Mouse (Mus musculus): Measurements from ENCODE around the gene Olfr450. TPM values are rescaled to one million over a fixed set of nuclear protein-coding genes. Genes with fewer than 3 reads are reported as not detected.

The Olfr450 gene
- not detected for polyA plus RNA-seq (2017; shearing (Covaris generic))

DNA sequence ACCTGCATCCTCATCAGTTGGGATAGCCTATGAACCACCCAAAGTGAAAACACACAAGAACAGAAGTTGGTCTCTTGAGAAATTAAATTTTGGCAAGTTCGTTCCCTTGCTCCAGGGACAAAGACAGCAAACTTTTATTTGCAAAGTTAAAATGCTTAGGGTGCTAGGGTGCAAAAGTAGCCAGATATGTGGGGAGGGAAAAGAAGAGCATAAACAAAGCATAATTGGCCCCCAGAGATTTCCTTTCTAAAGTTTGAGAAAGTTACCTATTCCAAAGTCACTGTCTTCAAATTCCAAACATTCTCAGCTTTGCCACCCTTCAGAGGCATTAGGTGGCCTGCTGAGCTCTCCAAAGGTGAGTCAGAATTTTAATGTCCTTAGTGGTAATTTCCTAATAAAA is at the start of gene Olfr450:
Olfr450 (plus strand) TSS at position 301 of the 400 bp plus-strand sequence.

DNA sequence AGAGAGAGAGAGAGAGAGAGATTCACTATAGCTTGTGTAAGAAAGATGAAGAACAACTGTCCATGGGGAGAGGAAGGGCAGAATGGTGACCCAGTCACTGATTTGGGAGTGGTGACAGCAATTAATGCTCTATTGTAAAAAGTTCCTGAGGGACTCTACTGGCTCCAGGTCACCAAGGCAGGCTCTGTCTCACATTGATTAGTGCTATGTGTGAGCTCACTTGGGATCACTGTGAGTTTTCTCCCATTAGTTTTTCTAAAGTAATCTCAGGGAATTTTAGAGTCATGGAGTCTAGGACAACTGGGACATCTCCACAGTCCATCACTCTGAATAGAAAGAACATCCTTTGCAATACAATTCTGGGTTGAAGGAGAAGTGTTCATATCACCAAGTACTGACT is 26.9 kb upstream of the Olfr450 start, which contains the start of gene Olfr452:
Olfr452 (plus strand) TSS at position 301 of the 400 bp plus-strand sequence.

DNA sequence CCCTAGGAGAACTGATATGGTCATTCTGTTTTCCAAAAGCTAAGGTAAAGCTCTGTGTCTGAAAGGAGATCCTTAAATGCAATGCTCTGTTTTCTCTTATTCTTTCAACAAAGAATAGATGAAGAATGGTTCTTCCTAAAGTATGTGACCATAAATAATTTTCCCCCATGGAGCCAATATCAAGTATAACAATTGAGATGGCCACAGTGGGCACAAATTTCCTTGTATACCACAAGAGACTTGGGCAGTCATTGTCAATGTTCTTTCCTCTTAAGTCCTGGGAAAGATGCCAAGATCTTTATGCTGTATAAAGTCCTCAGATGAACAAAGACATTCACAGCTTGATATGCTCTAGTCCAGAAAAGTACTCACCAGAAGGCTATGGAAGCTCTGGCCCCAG is 22.3 kb downstream of the Olfr450 start, which contains the start of gene Olfr449:
Olfr449 (plus strand) TSS at position 301 of the 400 bp plus-strand sequence.

Other genes with a start within 250 kb of the Olfr450 start
- gene Tcaf3, start 214.2 kb upstream of the Olfr450 start, polyA plus RNA-seq (2017; shearing (Covaris generic)) = 1 to 10 TPM in 1 of 2 experiments, under 1 TPM in 1; 0.13 to 2.0 TPM
- gene Tcaf2, start 166.7 kb upstream of the Olfr450 start, polyA plus RNA-seq (2017; shearing (Covaris generic)) = under 1 TPM; 0.11 to 0.31 TPM
- under 1 TPM; 0.31 to 0.76 TPM for gene Tcaf1, start 101.9 kb upstream of the Olfr450 start, polyA plus RNA-seq (2017; shearing (Covaris generic))
- under 1 TPM in 1 of 2 experiments, not detected in 1; 0.64 TPM for gene Olfr453, start 72.6 kb upstream of the Olfr450 start, polyA plus RNA-seq (2017; shearing (Covaris generic))
- gene Olfr38, start 55.5 kb upstream of the Olfr450 start, polyA plus RNA-seq (2017; shearing (Covaris generic)) = under 1 TPM in 1 of 2 experiments, not detected in 1; 0.78 TPM
- gene Olfr452, start 26.8 kb upstream of the Olfr450 start, polyA plus RNA-seq (2017; shearing (Covaris generic)) = not detected
- gene Olfr449, start 22.4 kb downstream of the Olfr450 start, polyA plus RNA-seq (2017; shearing (Covaris generic)) = under 1 TPM in 1 of 2 experiments, not detected in 1; 0.19 TPM
- not detected for gene Olfr448, start 78.5 kb downstream of the Olfr450 start, polyA plus RNA-seq (2017; shearing (Covaris generic))
- gene Olfr447, start 96.9 kb downstream of the Olfr450 start, polyA plus RNA-seq (2017; shearing (Covaris generic)) = not detected
- gene Olfr446, start 109.4 kb downstream of the Olfr450 start, polyA plus RNA-seq (2017; shearing (Covaris generic)) = under 1 TPM; 0.08 to 0.71 TPM
- gene Olfr444, start 137.1 kb downstream of the Olfr450 start, polyA plus RNA-seq (2017; shearing (Covaris generic)) = not detected

All from inflammation-experienced regulatory T-cells (primary cell).